Comparison of ENCODE assay signal across 17 mouse cellular contexts in the genomic region with DNA sequence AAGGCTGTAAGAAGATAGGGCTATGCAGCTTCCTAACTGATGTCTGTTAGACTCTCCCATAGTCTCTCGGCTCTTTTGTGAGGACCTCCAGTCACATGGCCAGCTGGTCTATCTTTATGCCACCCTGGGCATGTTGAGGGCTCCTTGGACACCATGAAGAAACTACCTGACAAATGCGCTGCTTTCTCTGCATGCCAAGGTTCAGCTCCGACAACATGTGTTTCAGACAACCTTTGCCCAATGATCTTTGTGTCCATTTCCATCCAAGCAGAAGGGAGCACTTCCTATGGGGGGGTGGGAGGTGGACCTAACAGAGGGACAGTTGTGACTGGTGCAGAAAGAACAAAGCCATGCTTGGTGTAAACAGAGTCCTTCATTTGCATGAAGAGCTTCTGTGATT. TPM values are rescaled to one million over a fixed set of nuclear protein-coding genes. Genes with fewer than 3 reads are reported as not detected.
"Had no signal": no experiment of that assay in that cellular context is flagged by ENCODE, and none has a peak within 500 bp of the region (broad histone marks: within the 10 kb centered on the region; RNA-seq: fewer than 3 reads in every experiment).

No protein-coding gene starts in this region.

- H3K4me3 ChIP-seq: lung, embryonic 15.5 days; megakaryocyte, embryonic 14.5 days; midbrain, embryonic 13.5 days; midbrain, embryonic 15.5 days; neural tube, embryonic 12.5 days; stomach, embryonic 15.5 days had no signal

- H3K27me3 ChIP-seq: lung, embryonic 15.5 days; midbrain, embryonic 15.5 days; neural tube, embryonic 12.5 days; stomach, embryonic 15.5 days had no signal

- H3K4me1 ChIP-seq: lung, embryonic 15.5 days; midbrain, embryonic 13.5 days; midbrain, embryonic 15.5 days; neural tube, embryonic 12.5 days; stomach, embryonic 15.5 days had no signal

- H3K9ac ChIP-seq: lung, embryonic 15.5 days; midbrain, embryonic 13.5 days; midbrain, embryonic 15.5 days; neural tube, embryonic 12.5 days; stomach, embryonic 15.5 days had no signal

- H3K9me3 ChIP-seq: lung, embryonic 15.5 days; midbrain, embryonic 13.5 days; midbrain, embryonic 15.5 days; neural tube, embryonic 12.5 days; stomach, embryonic 15.5 days had no signal

- DNase-seq: lung, adult 2 months; lung, postnatal 14 days; lung, postnatal 36 days; right cerebral cortex, postnatal 14 days; thymus, adult 2 months; thymus, postnatal 25 days; thymus, postnatal 4 days had no signal

- H3K36me3 ChIP-seq: lung, embryonic 15.5 days; midbrain, embryonic 13.5 days; midbrain, embryonic 15.5 days; neural tube, embryonic 12.5 days; stomach, embryonic 15.5 days had no signal

- H3K27ac ChIP-seq: lung, embryonic 15.5 days; macrophage; midbrain, embryonic 13.5 days; midbrain, embryonic 15.5 days; neural tube, embryonic 12.5 days; stomach, embryonic 15.5 days; stomach, postnatal 0 days had no signal

- ATAC-seq: lung, postnatal 0 days; midbrain, embryonic 13.5 days; midbrain, embryonic 15.5 days had no signal

- H3K4me2 ChIP-seq: lung, embryonic 15.5 days; midbrain, embryonic 11.5 days; midbrain, embryonic 13.5 days; midbrain, embryonic 15.5 days; neural tube, embryonic 12.5 days; stomach, embryonic 15.5 days had no signal

RNA-seq across cellular contexts. Expression of a gene that starts 7.4 kb away (rescaled TPM):
- polyA plus RNA-seq: macrophage had no signal
